Mouse (Mus musculus) ES-Bruce4 (cell line): ENCODE results near the gene Gab3.

ENCODE experiments used
- CTCF ChIP-seq: IDR thresholded peaks from one replicate; pipeline ENCODE4 v1.8.1; 2011; ENCODE audit warnings: low read depth, low read length
- EP300 ChIP-seq: IDR thresholded peaks from 2 replicates; pipeline ENCODE4 v1.6.1; 2011; ENCODE audit warnings: low read depth, low read length; ENCODE audit not compliant: insufficient read depth
- POLR2A ChIP-seq: IDR thresholded peaks from one replicate; pipeline ENCODE4 v1.8.1; 2011; ENCODE audit warnings: low read length; ENCODE audit not compliant: insufficient read depth

- TF ChIP-seq POLR2A (no peak), CTCF (no peak), EP300 (no peak)
Observed at GRCm38 (mm10) chrX:75035162-75035561, 50.1 kb downstream of the Gab3 start.
